Mouse (Mus musculus) forebrain, embryonic 11.5 days (tissue): ENCODE measurements at regions not wholly inside any gene's neighbourhood (a gene's known extent, or its start where the extent isn't known, plus 50 kb on each side); places are given as distances from the start of the nearest gene placed in this dataset.

ENCODE experiments used
- ATAC-seq: fragments of 200-750 bp; cut with Nextera tagmentation; replicated peaks from 2 replicates; pipeline ENCODE4 v1.8.0; 2017; ENCODE audit warnings: moderate TSS enrichment; ENCODE audit not compliant: low FRiP score
- DNase-seq: peaks from one replicate; pipeline ENCODE4 v3.0.0-alpha.2; 2017; ENCODE audit warnings: low spot score
- H3K27ac ChIP-seq: fragments of 300-500 bp; sonication (generic); 2 replicates; pipeline ENCODE4 v1.5.1; 2014; ENCODE audit warnings: low read depth, low read length
- H3K27me3 ChIP-seq: fragments of 300-500 bp; sonication (generic); 2 replicates; pipeline ENCODE4 v1.6.1; 2014; ENCODE audit warnings: mild to moderate bottlenecking, low read length, mixed read lengths; ENCODE audit not compliant: control insufficient read depth, insufficient read depth
- H3K36me3 ChIP-seq: fragments of 300-500 bp; sonication (generic); 2 replicates; pipeline ENCODE4 v1.6.1; 2014; ENCODE audit warnings: mild to moderate bottlenecking, low read length, moderate library complexity, mixed read lengths; ENCODE audit not compliant: control insufficient read depth, insufficient read depth
- H3K4me1 ChIP-seq: fragments of 300-500 bp; sonication (generic); replicated peaks from 2 replicates; pipeline ENCODE4 v1.6.1; 2014; ENCODE audit warnings: low read length, mixed read lengths; ENCODE audit not compliant: control insufficient read depth, insufficient read depth
- H3K4me2 ChIP-seq: fragments of 300-500 bp; sonication (generic); 2 replicates; pipeline ENCODE4 v1.6.1; 2014; ENCODE audit warnings: low read depth, mild to moderate bottlenecking, low read length, moderate library complexity, mixed read lengths; ENCODE audit not compliant: severe bottlenecking
- H3K4me3 ChIP-seq: fragments of 300-500 bp; sonication (generic); 2 replicates; pipeline ENCODE4 v1.5.1; 2014; ENCODE audit warnings: low read depth, low read length
- H3K9ac ChIP-seq: fragments of 300-500 bp; sonication (generic); 2 replicates; pipeline ENCODE4 v1.6.1; 2014; ENCODE audit warnings: low read length
- H3K9me3 ChIP-seq: fragments of 300-500 bp; sonication (generic); 2 replicates; pipeline ENCODE4 v1.6.1; 2016; ENCODE audit warnings: low read length, mixed read lengths; ENCODE audit not compliant: control insufficient read depth
- WGBS: fragments of 180-500 bp; shearing (Covaris S2); extraction: QIAGEN DNeasy Blood & Tissue Kit; methylation state at CpG from one replicate; pipeline ENCODE4 v1.1.7; 2014; 5-methylcytosine and 5-hydroxymethylcytosine counted together

DNA sequence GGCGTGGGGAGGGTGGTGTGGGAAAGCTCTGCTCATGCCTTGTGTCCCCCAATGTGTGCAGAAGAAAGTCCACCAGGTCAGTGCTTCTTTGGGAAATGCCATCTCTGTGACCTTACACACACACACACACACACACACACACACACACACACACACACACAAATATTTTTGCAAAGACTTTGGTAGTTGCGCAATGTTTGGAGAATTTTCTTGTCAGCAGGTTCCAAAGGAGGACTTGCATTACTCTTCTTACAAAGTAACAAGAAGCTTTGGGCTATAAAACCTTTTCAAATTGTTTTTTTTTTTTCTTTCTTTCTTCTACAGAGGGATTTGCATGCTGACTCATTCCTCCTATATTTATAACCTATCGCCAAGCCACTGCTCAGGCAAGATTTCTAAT is 59.1 kb upstream of the Npvf start:
- DNase-seq, result no peak
- Histone ChIP-seq H3K27me3 (no peaks in the 10 kb centered on the region), H3K36me3 (no peaks in the 10 kb centered on the region), H3K4me3 (no peak overlapping the region), H3K9ac (no peak overlapping the region), H3K4me1 (no peaks in the 10 kb centered on the region), H3K4me2 (no peak overlapping the region), H3K27ac (no peak overlapping the region), H3K9me3 (no peaks in the 10 kb centered on the region)
- no peak for ATAC-seq
- 92% methylated on average over 3 of the region's 3 CpGs for WGBS

DNA sequence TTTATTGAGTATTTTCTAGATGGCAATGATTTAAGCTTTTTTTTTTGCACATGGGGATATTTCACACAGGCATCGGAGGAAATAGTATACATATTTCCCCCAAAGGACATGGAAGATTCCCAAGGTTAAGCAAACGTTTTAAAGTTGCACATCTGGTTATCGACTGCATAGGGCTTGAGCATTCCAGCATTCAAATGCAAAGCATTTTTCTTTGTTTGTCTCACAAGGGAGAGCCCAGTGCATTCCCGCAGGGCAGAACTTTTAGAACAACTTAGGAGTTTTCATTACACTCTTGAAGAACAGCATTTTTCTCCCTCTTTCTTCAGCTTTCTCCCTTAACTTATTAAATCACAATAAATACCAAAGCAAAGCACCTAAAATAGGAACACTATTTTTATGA is 64.4 kb upstream of the Npvf start:
- H3K36me3 ChIP-seq, result no peaks in the 10 kb centered on the region
- no peak overlapping the region for H3K27ac ChIP-seq
- no peak overlapping the region for H3K9ac ChIP-seq
- H3K4me2 ChIP-seq, result no peak overlapping the region
- ATAC-seq (no peak), DNase-seq (no peak)
- no peaks in the 10 kb centered on the region for H3K4me1 ChIP-seq
- no peaks in the 10 kb centered on the region for H3K27me3 ChIP-seq
- no peak overlapping the region for H3K4me3 ChIP-seq
- no peaks in the 10 kb centered on the region for H3K9me3 ChIP-seq
- WGBS, result 22% methylated on average over 4 of the region's 4 CpGs

DNA sequence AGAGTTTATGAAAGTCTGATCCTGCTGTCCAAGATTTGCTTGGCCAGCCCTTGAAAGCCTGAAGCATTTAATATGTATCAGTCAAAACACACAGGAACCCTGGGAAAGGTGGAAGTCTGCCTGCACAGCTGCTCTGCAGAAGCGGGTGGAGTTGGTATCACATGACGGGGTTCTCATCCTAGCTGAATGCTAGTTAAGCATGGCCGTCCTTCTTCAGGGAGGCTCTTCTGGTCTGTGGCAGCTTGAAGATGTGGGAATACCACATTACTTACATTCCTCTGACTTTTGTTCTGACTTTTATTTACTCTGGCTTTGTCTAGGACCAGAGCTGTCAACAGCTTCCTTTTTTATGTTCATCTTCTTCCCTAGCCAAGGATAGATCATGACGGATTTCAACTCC is 66.1 kb upstream of the Npvf start:
- Histone ChIP-seq H3K27ac (no peak overlapping the region), H3K4me3 (no peak overlapping the region), H3K36me3 (no peaks in the 10 kb centered on the region), H3K9ac (no peak overlapping the region), H3K27me3 (no peaks in the 10 kb centered on the region), H3K4me1 (no peaks in the 10 kb centered on the region), H3K9me3 (no peaks in the 10 kb centered on the region), H3K4me2 (no peak overlapping the region)
- DNase-seq, result no peak
- ATAC-seq, result no peak
- WGBS, result 88% methylated on average over 4 of the region's 4 CpGs

DNA sequence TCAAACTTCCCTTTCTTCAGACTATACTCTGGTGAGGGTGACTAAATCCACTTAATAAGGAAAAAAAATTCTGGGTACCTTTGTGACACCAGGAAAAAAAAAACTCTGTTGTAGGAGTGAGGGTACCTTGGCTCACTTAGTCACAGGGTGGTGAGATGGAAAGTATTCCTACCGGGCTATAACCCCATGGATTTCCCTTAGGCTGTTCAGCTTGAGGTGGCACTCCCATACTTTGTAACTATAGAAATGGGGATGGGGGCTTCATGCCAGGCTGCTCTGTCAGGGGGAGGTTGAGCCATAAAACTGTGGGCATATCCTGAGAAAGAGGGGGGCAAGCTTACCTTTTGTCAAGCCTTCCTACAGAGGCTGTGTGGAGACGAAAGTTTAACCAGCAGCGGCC is 71.4 kb upstream of the Npvf start:
- no peak for DNase-seq
- H3K27me3 ChIP-seq, result no peaks in the 10 kb centered on the region
- no peak overlapping the region for H3K27ac ChIP-seq
- H3K36me3 ChIP-seq, result no peaks in the 10 kb centered on the region
- no peak overlapping the region for H3K9ac ChIP-seq
- H3K4me3 ChIP-seq, result no peak overlapping the region
- H3K9me3 ChIP-seq, result no peaks in the 10 kb centered on the region
- no peak overlapping the region for H3K4me2 ChIP-seq
- 89% methylated on average over 3 of the region's 3 CpGs for WGBS
- ATAC-seq, result no peak
- H3K4me1 ChIP-seq, result no peaks in the 10 kb centered on the region

DNA sequence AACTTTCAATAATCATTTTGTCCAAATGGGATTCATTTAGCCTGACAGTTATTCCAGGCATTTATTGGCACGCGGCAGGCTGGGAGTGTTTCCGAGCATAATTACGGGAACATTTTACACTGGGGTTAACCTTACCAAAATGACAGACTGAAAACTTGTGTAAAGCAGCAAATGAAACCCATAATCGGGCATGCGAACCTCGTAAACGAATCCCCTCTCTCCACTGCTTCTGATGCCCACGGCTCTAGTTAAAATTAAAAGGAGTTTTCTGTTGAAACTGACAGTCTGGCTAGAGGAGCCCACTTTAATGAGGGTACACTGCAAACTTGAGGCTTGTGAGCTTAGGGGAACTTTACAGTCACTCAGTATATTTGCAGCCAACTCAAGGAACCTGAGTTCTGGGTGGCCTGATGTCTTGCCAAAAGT is 71.9 kb upstream of the Npvf start:
- no peaks in the 10 kb centered on the region for H3K4me1 ChIP-seq
- H3K27ac ChIP-seq, result no peak overlapping the region

DNA sequence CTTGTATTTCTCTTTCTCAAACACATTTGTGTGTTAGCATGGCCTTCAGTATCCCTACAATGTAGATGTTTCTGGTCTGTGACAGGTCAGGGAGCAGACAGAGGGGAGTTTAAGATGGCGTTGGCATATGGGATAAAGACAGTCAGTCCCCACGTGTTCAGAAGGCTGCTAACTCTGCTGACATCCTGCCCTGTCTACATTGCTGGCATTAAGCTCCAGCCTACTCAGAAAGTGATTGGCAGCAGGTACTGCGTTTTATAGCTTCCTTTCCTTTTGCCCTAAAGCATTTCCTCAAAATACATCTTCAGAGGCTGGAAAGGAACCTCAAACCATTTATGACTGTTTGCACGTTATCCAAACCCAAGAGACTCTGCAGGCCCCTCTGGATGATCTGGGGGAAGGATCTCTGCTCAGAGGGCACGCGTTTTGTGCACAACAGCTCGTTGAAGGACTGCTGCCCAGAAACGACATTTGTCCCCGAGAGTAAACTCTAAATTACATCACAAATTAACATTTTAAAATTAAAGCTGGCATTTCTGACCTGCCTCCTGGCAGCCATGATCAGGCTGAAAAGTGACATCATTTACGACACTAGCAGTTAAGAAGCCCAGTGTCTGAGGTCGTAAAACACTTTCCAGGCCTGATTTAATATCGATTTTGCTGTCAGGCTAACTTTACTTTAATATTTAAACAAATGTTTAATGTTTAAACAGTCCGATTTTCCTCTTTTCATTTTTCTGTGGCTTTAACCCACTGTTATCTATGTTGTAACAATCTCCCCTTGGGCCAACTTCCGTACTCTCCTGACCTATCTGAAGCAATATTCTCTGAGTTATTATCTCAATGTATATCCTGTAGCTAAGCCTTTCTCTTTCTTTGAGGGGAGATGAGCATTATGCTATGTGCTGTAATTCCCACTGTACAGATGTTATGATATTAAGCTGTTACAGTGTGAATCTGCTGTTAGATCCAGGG is 76.8 kb upstream of the Npvf start:
- no peaks in the 10 kb centered on the region for H3K27me3 ChIP-seq
- no peak overlapping the region for H3K4me2 ChIP-seq
- H3K4me1 ChIP-seq, result no peaks in the 10 kb centered on the region
- no peak for DNase-seq
- no peak overlapping the region for H3K4me3 ChIP-seq
- 84% methylated on average over 14 of the region's 14 CpGs for WGBS
- no peaks in the 10 kb centered on the region for H3K9me3 ChIP-seq
- no peaks in the 10 kb centered on the region for H3K36me3 ChIP-seq
- H3K9ac ChIP-seq, result no peak overlapping the region
- no peak overlapping the region for H3K27ac ChIP-seq
- ATAC-seq, result no peak

More for the DNA sequence above, 71.9 kb upstream of the Npvf start:
- H3K9me3 ChIP-seq, result no peaks in the 10 kb centered on the region
- no peak overlapping the region for H3K9ac ChIP-seq
- no peak overlapping the region for H3K4me2 ChIP-seq
- 86% methylated on average over 9 of the region's 9 CpGs for WGBS
- no peaks in the 10 kb centered on the region for H3K36me3 ChIP-seq
- ATAC-seq (no peak), DNase-seq (no peak)
- no peaks in the 10 kb centered on the region for H3K27me3 ChIP-seq
- H3K4me3 ChIP-seq, result no peak overlapping the region

DNA sequence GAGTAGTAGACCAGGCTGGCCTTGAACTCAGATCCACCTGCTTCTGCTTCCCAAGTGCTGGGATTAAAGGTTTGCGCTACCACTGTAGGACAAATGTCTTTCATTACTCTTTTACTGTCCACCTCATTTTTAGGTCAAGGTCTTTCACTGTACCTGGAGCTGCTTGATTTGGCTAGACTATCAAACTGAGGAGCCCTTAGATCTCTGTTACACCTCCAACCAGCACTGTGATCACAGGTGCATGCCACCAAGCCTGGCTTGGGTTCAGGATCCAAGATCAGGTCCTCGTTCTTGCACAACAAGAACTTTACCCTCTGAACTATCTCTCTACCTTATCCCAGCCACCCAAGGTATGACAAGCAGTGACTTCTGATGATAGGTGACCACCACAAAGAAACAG is 80.5 kb upstream of the Npvf start:
- WGBS, result 89% methylated on average over 2 of the region's 2 CpGs
- no peak for ATAC-seq

DNA sequence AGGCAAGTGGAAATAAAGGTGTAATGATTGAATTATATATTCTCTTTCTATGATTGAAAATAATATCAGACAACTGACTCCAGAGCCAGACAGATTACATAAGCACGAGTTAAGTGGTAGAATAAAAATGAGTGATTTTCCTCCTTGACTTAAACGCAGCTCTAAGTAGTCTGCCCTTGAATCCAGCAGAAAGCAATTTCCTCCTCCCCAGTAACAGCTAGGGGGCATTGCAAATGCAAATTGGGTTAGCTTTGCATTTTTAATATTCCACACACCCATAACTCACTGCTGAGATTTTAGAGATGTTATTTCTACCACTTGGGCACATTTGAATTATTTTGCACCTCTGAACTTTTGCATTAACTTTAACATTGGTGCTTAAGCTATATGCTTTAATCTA is 81.6 kb upstream of the Npvf start:
- Histone ChIP-seq H3K4me3 (no peak overlapping the region), H3K9me3 (no peaks in the 10 kb centered on the region), H3K36me3 (no peaks in the 10 kb centered on the region), H3K27me3 (no peaks in the 10 kb centered on the region), H3K27ac (no peak overlapping the region), H3K4me2 (no peak overlapping the region), H3K4me1 (no peaks in the 10 kb centered on the region), H3K9ac (no peak overlapping the region)
- 64% methylated on average over 2 of the region's 2 CpGs for WGBS
- no peak for DNase-seq
- no peak for ATAC-seq

More for the DNA sequence above, 80.5 kb upstream of the Npvf start:
- DNase-seq, result no peak
- Histone ChIP-seq H3K4me2 (no peak overlapping the region), H3K9me3 (no peaks in the 10 kb centered on the region), H3K4me1 (no peaks in the 10 kb centered on the region), H3K27me3 (no peaks in the 10 kb centered on the region), H3K4me3 (no peak overlapping the region), H3K36me3 (no peaks in the 10 kb centered on the region), H3K27ac (no peak overlapping the region), H3K9ac (no peak overlapping the region)

DNA sequence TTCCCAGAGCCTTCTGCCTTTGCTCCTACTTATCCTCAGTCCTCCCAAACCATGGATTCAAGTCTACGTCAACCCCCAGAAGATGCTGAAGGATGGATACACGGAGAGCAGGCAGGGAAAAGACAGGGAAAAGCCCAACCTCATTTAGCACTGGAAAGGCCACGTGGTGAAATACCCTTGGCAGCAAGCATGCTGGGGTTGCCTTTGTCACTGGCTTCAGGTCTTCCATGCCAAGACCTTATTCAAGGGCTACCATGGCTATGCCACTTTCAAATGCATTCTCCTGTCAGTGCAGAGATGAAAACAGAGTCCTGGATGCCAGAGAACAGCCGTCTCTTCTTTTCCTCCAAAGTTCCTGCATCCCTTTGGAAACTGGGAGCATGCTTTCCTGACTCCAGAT is 87.8 kb upstream of the Npvf start:
- Histone ChIP-seq H3K27me3 (no peaks in the 10 kb centered on the region), H3K9ac (no peak overlapping the region), H3K4me1 (no peaks in the 10 kb centered on the region), H3K4me3 (no peak overlapping the region), H3K27ac (no peak overlapping the region), H3K4me2 (no peak overlapping the region), H3K36me3 (no peaks in the 10 kb centered on the region), H3K9me3 (no peaks in the 10 kb centered on the region)
- 77% methylated on average over 4 of the region's 4 CpGs for WGBS
- DNase-seq (no peak), ATAC-seq (no peak)
